Mouse (Mus musculus) neutrophil, adult 65 days (primary cell): ENCODE results near the gene Herc3. TPM values are rescaled to one million over a fixed set of nuclear protein-coding genes. Genes with fewer than 3 reads are reported as not detected.

Source experiments
- total RNA-seq: library from RNA; stranded (reverse); gene quantifications from 2 replicates; pipeline ENCODE4 v1.2.4, GENCODE M21; 2023

Herc3 gene
- total RNA-seq: 24.8 and 30.0 TPM in 2 replicates

GRCm38 (mm10) chr6:58831232-58832009 lies at the start of gene Herc3:
Gene Herc3, plus strand, starts transcription at chr6:58831465.

GRCm38 (mm10) chr6:58906852-58907261 lies 75.6 kb downstream of the Herc3 start, which contains the start of gene Nap1l5:
Gene Nap1l5, minus strand, starts transcription at chr6:58907076.

Other genes starting within 250 kb of the Herc3 start
- gene Abcg2, start 246.9 kb upstream of the Herc3 start, total RNA-seq: 5.2 and 5.7 TPM in 2 replicates
- not detected in 2 replicates for gene Nap1l5, start 75.6 kb downstream of the Herc3 start, total RNA-seq
- 0.19 TPM in 1 of 2 replicates, not detected in the other for gene Fam13a, start 193.1 kb downstream of the Herc3 start, total RNA-seq